Mouse (Mus musculus): ENCODE data around the gene E030018B13Rik. TPM values are rescaled to one million over a fixed set of nuclear protein-coding genes. Genes with fewer than 3 reads are reported as not detected.
A peak's percentile ranks its signal among the peaks of the same experiment; 100 is the strongest.

E030018B13Rik gene
- polyA plus RNA-seq, 1 experiment from 2014 or later, result 0.25 TPM

GRCm38 (mm10) chr7:63952077-63952898 is 35.6 kb downstream of the E030018B13Rik start:
- no peak overlapping the region for H3K9ac ChIP-seq (replicated peaks; ENCODE audit: low read depth, low read length)
- ATAC-seq (ENCODE audit: insufficient number of reproducible peaks, insufficient read depth, low FRiP score, low read depth), result no peak
- H3K9me3 ChIP-seq (ENCODE audit: control insufficient read depth, low read depth, low read length), result no peaks in the 10 kb centered on the region
- no peak overlapping the region for H3K27ac ChIP-seq (ENCODE audit: low read length)
- no peak overlapping the region for H3K4me2 ChIP-seq (replicated peaks; ENCODE audit: low read depth, low read length)
- no peaks in the 10 kb centered on the region for H3K4me1 ChIP-seq (ENCODE audit: control insufficient read depth, insufficient read depth, low read length)
- H3K36me3 ChIP-seq (ENCODE audit: control insufficient read depth, insufficient read depth, low read length), result no peaks in the 10 kb centered on the region
- WGBS, result 68% methylated on average over 7 of the region's 7 CpGs
- no peak overlapping the region for H3K4me3 ChIP-seq (ENCODE audit: low read depth, low read length)
- no peaks in the 10 kb centered on the region for H3K27me3 ChIP-seq (ENCODE audit: control insufficient read depth, insufficient read depth, low read length)

GRCm38 (mm10) chr7:63955440-63955839 is 38.8 kb downstream of the E030018B13Rik start:
- 93% methylated on average over 2 of the region's 2 CpGs for WGBS
- H3K36me3 ChIP-seq (ENCODE audit: control insufficient read depth, insufficient read depth, low read length), result no peaks in the 10 kb centered on the region
- H3K27me3 ChIP-seq (ENCODE audit: control insufficient read depth, insufficient read depth, low read length), result no peaks in the 10 kb centered on the region
- ATAC-seq (ENCODE audit: insufficient number of reproducible peaks, insufficient read depth, low FRiP score, low read depth), result no peak
- H3K9ac ChIP-seq (replicated peaks; ENCODE audit: low read depth, low read length), result no peak overlapping the region
- no peaks in the 10 kb centered on the region for H3K9me3 ChIP-seq (ENCODE audit: control insufficient read depth, low read depth, low read length)
- H3K27ac ChIP-seq (ENCODE audit: low read length), result no peak overlapping the region
- no peak overlapping the region for H3K4me2 ChIP-seq (replicated peaks; ENCODE audit: low read depth, low read length)
- H3K4me1 ChIP-seq (ENCODE audit: control insufficient read depth, insufficient read depth, low read length), result no peaks in the 10 kb centered on the region
- no peak overlapping the region for H3K4me3 ChIP-seq (ENCODE audit: low read depth, low read length)

GRCm38 (mm10) chr7:63956138-63956823 is 39.6 kb downstream of the E030018B13Rik start:
- 0 out of 2 replicates have a peak, but pooled peaks have one; percentile 39 for ATAC-seq (ENCODE audit: insufficient number of reproducible peaks, insufficient read depth, low FRiP score, low read depth)
- 75% methylated on average over 14 of the region's 14 CpGs for WGBS

GRCm38 (mm10) chr7:63956981-63957713 is 40.5 kb downstream of the E030018B13Rik start:
- no peak overlapping the region for H3K4me3 ChIP-seq (ENCODE audit: low read depth, low read length)
- ATAC-seq (ENCODE audit: insufficient number of reproducible peaks, insufficient read depth, low FRiP score, low read depth), result 0 out of 2 replicates have a peak, but pooled peaks have one; percentile 26
- no peaks in the 10 kb centered on the region for H3K36me3 ChIP-seq (ENCODE audit: control insufficient read depth, insufficient read depth, low read length)
- 28% methylated on average over 16 of the region's 16 CpGs for WGBS
- H3K27me3 ChIP-seq (ENCODE audit: control insufficient read depth, insufficient read depth, low read length), result no peaks in the 10 kb centered on the region
- no peaks in the 10 kb centered on the region for H3K9me3 ChIP-seq (ENCODE audit: control insufficient read depth, low read depth, low read length)
- no peak overlapping the region for H3K27ac ChIP-seq (ENCODE audit: low read length)
- H3K9ac ChIP-seq (replicated peaks; ENCODE audit: low read depth, low read length), result no peak overlapping the region
- no peak overlapping the region for H3K4me2 ChIP-seq (replicated peaks; ENCODE audit: low read depth, low read length)
- no peaks in the 10 kb centered on the region for H3K4me1 ChIP-seq (ENCODE audit: control insufficient read depth, insufficient read depth, low read length)

More at GRCm38 (mm10) chr7:63956138-63956823, 39.6 kb downstream of the E030018B13Rik start:
- Histone ChIP-seq H3K9ac (replicated peaks; ENCODE audit: low read depth, low read length) (no peak overlapping the region), H3K27me3 (ENCODE audit: control insufficient read depth, insufficient read depth, low read length) (no peaks in the 10 kb centered on the region), H3K4me2 (replicated peaks; ENCODE audit: low read depth, low read length) (no peak overlapping the region), H3K4me1 (ENCODE audit: control insufficient read depth, insufficient read depth, low read length) (no peaks in the 10 kb centered on the region), H3K27ac (ENCODE audit: low read length) (no peak overlapping the region), H3K4me3 (ENCODE audit: low read depth, low read length) (no peak overlapping the region), H3K9me3 (ENCODE audit: control insufficient read depth, low read depth, low read length) (no peaks in the 10 kb centered on the region), H3K36me3 (ENCODE audit: control insufficient read depth, insufficient read depth, low read length) (no peaks in the 10 kb centered on the region)

GRCm38 (mm10) chr7:63957872-63958640 is 41.4 kb downstream of the E030018B13Rik start:
- no peak overlapping the region for H3K27ac ChIP-seq (ENCODE audit: low read length)
- no peaks in the 10 kb centered on the region for H3K36me3 ChIP-seq (ENCODE audit: control insufficient read depth, insufficient read depth, low read length)
- H3K4me2 ChIP-seq (replicated peaks; ENCODE audit: low read depth, low read length), result no peak overlapping the region
- no peaks in the 10 kb centered on the region for H3K4me1 ChIP-seq (ENCODE audit: control insufficient read depth, insufficient read depth, low read length)
- no peaks in the 10 kb centered on the region for H3K9me3 ChIP-seq (ENCODE audit: control insufficient read depth, low read depth, low read length)
- H3K27me3 ChIP-seq (ENCODE audit: control insufficient read depth, insufficient read depth, low read length), result no peaks in the 10 kb centered on the region
- H3K9ac ChIP-seq (replicated peaks; ENCODE audit: low read depth, low read length), result no peak overlapping the region
- ATAC-seq (ENCODE audit: insufficient number of reproducible peaks, insufficient read depth, low FRiP score, low read depth), result no peak
- no peak overlapping the region for H3K4me3 ChIP-seq (ENCODE audit: low read depth, low read length)
- 84% methylated on average over 12 of the region's 12 CpGs for WGBS

- Histone ChIP-seq H3K9ac (replicated peaks; ENCODE audit: low read depth, low read length) (no peak overlapping the region), H3K4me1 (ENCODE audit: control insufficient read depth, insufficient read depth, low read length) (no peaks in the 10 kb centered on the region), H3K27me3 (ENCODE audit: control insufficient read depth, insufficient read depth, low read length) (no peaks in the 10 kb centered on the region), H3K36me3 (ENCODE audit: control insufficient read depth, insufficient read depth, low read length) (no peaks in the 10 kb centered on the region), H3K4me3 (ENCODE audit: low read depth, low read length) (no peak overlapping the region), H3K4me2 (replicated peaks; ENCODE audit: low read depth, low read length) (no peak overlapping the region), H3K9me3 (ENCODE audit: control insufficient read depth, low read depth, low read length) (no peaks in the 10 kb centered on the region), H3K27ac (ENCODE audit: low read length) (no peak overlapping the region)
- 70% methylated on average over 5 of the region's 5 CpGs for whole genome bisulfite sequencing
- ATAC-seq (ENCODE audit: insufficient number of reproducible peaks, insufficient read depth, low FRiP score, low read depth), result no peak
Observed at GRCm38 (mm10) chr7:63963632-63964031, 47.0 kb downstream of the E030018B13Rik start.

- Histone ChIP-seq H3K36me3 (ENCODE audit: control insufficient read depth, insufficient read depth, low read length) (no peaks in the 10 kb centered on the region), H3K4me2 (replicated peaks; ENCODE audit: low read depth, low read length) (no peak overlapping the region), H3K9ac (replicated peaks; ENCODE audit: low read depth, low read length) (no peak overlapping the region), H3K4me1 (ENCODE audit: control insufficient read depth, insufficient read depth, low read length) (no peaks in the 10 kb centered on the region), H3K9me3 (ENCODE audit: control insufficient read depth, low read depth, low read length) (no peaks in the 10 kb centered on the region), H3K4me3 (ENCODE audit: low read depth, low read length) (no peak overlapping the region), H3K27ac (ENCODE audit: low read length) (no peak overlapping the region), H3K27me3 (ENCODE audit: control insufficient read depth, insufficient read depth, low read length) (no peaks in the 10 kb centered on the region)
- 73% methylated on average over 6 of the region's 6 CpGs for WGBS
- ATAC-seq (ENCODE audit: insufficient number of reproducible peaks, insufficient read depth, low FRiP score, low read depth), result no peak
Observed at GRCm38 (mm10) chr7:63964121-63964520, 47.5 kb downstream of the E030018B13Rik start.

- Histone ChIP-seq H3K27ac (ENCODE audit: low read length) (no peak overlapping the region), H3K9me3 (ENCODE audit: control insufficient read depth, low read depth, low read length) (no peaks in the 10 kb centered on the region), H3K27me3 (ENCODE audit: control insufficient read depth, insufficient read depth, low read length) (no peaks in the 10 kb centered on the region), H3K9ac (replicated peaks; ENCODE audit: low read depth, low read length) (no peak overlapping the region), H3K4me2 (replicated peaks; ENCODE audit: low read depth, low read length) (no peak overlapping the region), H3K4me1 (ENCODE audit: control insufficient read depth, insufficient read depth, low read length) (no peaks in the 10 kb centered on the region), H3K4me3 (ENCODE audit: low read depth, low read length) (no peak overlapping the region), H3K36me3 (ENCODE audit: control insufficient read depth, insufficient read depth, low read length) (no peaks in the 10 kb centered on the region)
- 86% methylated on average over 2 of the region's 2 CpGs for WGBS
- ATAC-seq (ENCODE audit: insufficient number of reproducible peaks, insufficient read depth, low FRiP score, low read depth), result peak; percentile 38; the same call in 1 of the 2 replicates
Observed at GRCm38 (mm10) chr7:63965135-63965534, 48.5 kb downstream of the E030018B13Rik start.

All from stomach, embryonic 14.5 days (tissue).